Mouse (Mus musculus) stomach, embryonic 14.5 days (tissue): ENCODE results near the gene Exoc5. TPM values are rescaled to one million over a fixed set of nuclear protein-coding genes. Genes with fewer than 3 reads are reported as not detected.

Experiments
- ATAC-seq: fragments of 200-750 bp; cut with Nextera tagmentation; 2 replicates; pipeline ENCODE4 v1.8.0; 2017; ENCODE audit warnings: low read depth, moderate TSS enrichment; ENCODE audit not compliant: insufficient number of reproducible peaks, insufficient read depth, low FRiP score
- H3K27ac ChIP-seq: fragments of 300-500 bp; sonication (generic); 2 replicates; pipeline ENCODE4 v1.5.1; 2014; ENCODE audit warnings: mild to moderate bottlenecking, low read length, moderate library complexity, mixed read lengths
- H3K27me3 ChIP-seq: fragments of 300-500 bp; sonication (generic); 2 replicates; pipeline ENCODE4 v1.6.1; 2014; ENCODE audit warnings: low read length, control low read depth, mixed read lengths; ENCODE audit not compliant: control insufficient read depth, insufficient read depth
- H3K36me3 ChIP-seq: fragments of 300-500 bp; sonication (generic); 2 replicates; pipeline ENCODE4 v1.6.1; 2014; ENCODE audit warnings: mild to moderate bottlenecking, control low read depth, low read length, moderate library complexity, mixed read lengths; ENCODE audit not compliant: control insufficient read depth, insufficient read depth
- H3K4me1 ChIP-seq: fragments of 300-500 bp; sonication (generic); 2 replicates; pipeline ENCODE4 v1.6.1; 2014; ENCODE audit warnings: low read length, control low read depth, mixed read lengths; ENCODE audit not compliant: control insufficient read depth, insufficient read depth
- H3K4me2 ChIP-seq: fragments of 300-500 bp; sonication (generic); replicated peaks from 2 replicates; pipeline ENCODE4 v1.6.1; 2014; ENCODE audit warnings: low read depth, low read length, control low read depth
- H3K4me3 ChIP-seq: fragments of 300-500 bp; sonication (generic); 2 replicates; pipeline ENCODE4 v1.5.1; 2014; ENCODE audit warnings: low read depth, low read length, control low read depth
- H3K9ac ChIP-seq: fragments of 300-500 bp; sonication (generic); replicated peaks from 2 replicates; pipeline ENCODE4 v1.6.1; 2014; ENCODE audit warnings: low read depth, mild to moderate bottlenecking, control low read depth, low read length, moderate library complexity, mixed read lengths
- H3K9me3 ChIP-seq: fragments of 300-500 bp; sonication (generic); 2 replicates; pipeline ENCODE4 v1.6.1; 2016; ENCODE audit warnings: low read depth, low read length, control low read depth; ENCODE audit not compliant: control insufficient read depth
- whole genome bisulfite sequencing: fragments of 180-500 bp; shearing (Covaris S2); extraction: QIAGEN DNeasy Blood & Tissue Kit; methylation state at CpG from one replicate; pipeline ENCODE4 v1.1.7; 2014; 5-methylcytosine and 5-hydroxymethylcytosine counted together
- polyA plus RNA-seq: library from polyadenylated mRNA; unstranded; fragments of >200 nt; fragmentation: Nextera tagmentation; extraction: Ambion mirVana; gene quantifications from 2 replicates; pipeline ENCODE4 v1.2.1, GENCODE M21; 2014

The Exoc5 gene
- polyA plus RNA-seq, 1 experiment from 2014 or later = 48.2 TPM

GRCm38 (mm10) chr14:49074361-49074760 lies 7.9 kb upstream of the Exoc5 start:
- Histone ChIP-seq H3K27me3 (no peaks in the 10 kb centered on the region), H3K9ac (no peak overlapping the region), H3K27ac (no peak overlapping the region), H3K9me3 (no peaks in the 10 kb centered on the region), H3K4me3 (no peak overlapping the region), H3K36me3 (peaks cover 6% of the 10 kb centered on the region; the same call in 1 of the 2 replicates), H3K4me2 (no peak overlapping the region), H3K4me1 (no peaks in the 10 kb centered on the region)
- no peak for ATAC-seq
- WGBS = 74% methylated on average over 2 of the region's 2 CpGs

GRCm38 (mm10) chr14:49073896-49074295 lies 7.4 kb upstream of the Exoc5 start:
- H3K4me2 ChIP-seq = no peak overlapping the region
- WGBS = 93% methylated on average over 7 of the region's 7 CpGs
- H3K9ac ChIP-seq = no peak overlapping the region
- no peak overlapping the region for H3K4me3 ChIP-seq
- H3K27me3 ChIP-seq = no peaks in the 10 kb centered on the region
- no peaks in the 10 kb centered on the region for H3K9me3 ChIP-seq
- no peaks in the 10 kb centered on the region for H3K4me1 ChIP-seq
- H3K36me3 ChIP-seq = peaks cover 6% of the 10 kb centered on the region; the same call in 1 of the 2 replicates
- H3K27ac ChIP-seq = no peak overlapping the region
- ATAC-seq = no peak

DNA sequence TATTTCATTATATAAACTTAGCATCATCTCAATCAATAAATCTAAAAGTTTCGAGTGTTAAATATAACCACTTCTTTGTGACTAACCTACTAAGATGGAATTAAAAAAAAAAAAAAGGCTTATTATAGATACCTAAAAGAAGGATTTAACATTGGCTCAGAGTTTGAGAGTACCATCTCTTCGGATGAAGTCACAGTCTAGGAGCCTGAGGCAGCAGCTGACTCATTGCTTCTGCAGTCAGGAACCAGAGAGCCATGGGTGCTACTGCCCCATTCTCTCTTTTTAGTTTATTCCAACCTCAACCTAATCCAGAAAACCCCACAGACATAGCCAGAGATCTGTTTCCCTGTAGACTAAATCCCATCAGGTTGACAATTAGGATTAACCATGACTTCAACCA lies 6.4 kb upstream of the Exoc5 start:
- H3K9me3 ChIP-seq = no peaks in the 10 kb centered on the region
- no peak overlapping the region for H3K27ac ChIP-seq
- peaks cover 6% of the 10 kb centered on the region; the same call in 1 of the 2 replicates for H3K36me3 ChIP-seq
- H3K27me3 ChIP-seq = no peaks in the 10 kb centered on the region
- H3K4me2 ChIP-seq = no peak overlapping the region
- no peak overlapping the region for H3K4me3 ChIP-seq
- no peak for ATAC-seq
- H3K4me1 ChIP-seq = peaks cover 2% of the 10 kb centered on the region; the same call in 1 of the 2 replicates
- WGBS = 86% methylated on average over 2 of the region's 2 CpGs
- no peak overlapping the region for H3K9ac ChIP-seq

GRCm38 (mm10) chr14:49065529-49066273 lies 752 bp downstream of the Exoc5 start, which contains the start of gene Ap5m1:
Gene Ap5m1 (plus strand): TSS chr14:49066097.
- WGBS = under 1% methylated on average over 42 of the region's 62 CpGs
- Histone ChIP-seq H3K9ac (peak within 1 kb of the TSS; percentile 95), H3K4me2 (peak within 1 kb of the TSS; percentile 63), H3K27ac (peak within 1 kb of the TSS; percentile 97), H3K4me3 (peak within 1 kb of the TSS; percentile 90), H3K36me3 (no peaks in the 10 kb centered on the region), H3K9me3 (no peaks in the 10 kb centered on the region), H3K4me1 (peaks cover 16% of the 10 kb centered on the region), H3K27me3 (no peaks in the 10 kb centered on the region)
- peak; percentile 10 for ATAC-seq

DNA sequence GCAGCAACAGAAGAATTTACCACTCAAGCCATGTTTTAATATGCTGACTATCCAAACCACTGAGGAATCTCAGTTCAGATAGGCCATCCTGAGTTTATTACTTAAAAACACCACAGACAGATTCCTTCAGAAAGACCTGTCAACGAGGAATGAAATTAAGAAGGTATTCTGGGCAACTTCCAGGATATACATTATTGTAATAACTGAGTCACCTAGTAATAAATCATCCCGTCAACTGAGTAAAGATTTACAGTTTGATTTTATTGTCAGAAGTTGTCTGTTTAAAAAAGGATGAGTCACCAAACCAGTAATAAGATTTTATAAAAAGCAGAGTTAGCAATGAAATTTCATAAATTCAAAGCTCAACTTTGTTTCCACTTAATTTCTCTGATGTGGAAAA lies 2.6 kb downstream of the Exoc5 start:
- Histone ChIP-seq H3K36me3 (no peaks in the 10 kb centered on the region), H3K27ac (no peak overlapping the region), H3K9me3 (no peaks in the 10 kb centered on the region), H3K27me3 (no peaks in the 10 kb centered on the region), H3K4me1 (peaks cover 16% of the 10 kb centered on the region), H3K9ac (no peak overlapping the region), H3K4me2 (no peak overlapping the region), H3K4me3 (no peak overlapping the region)
- no peak for ATAC-seq
- 60% methylated on average over 2 of the region's 2 CpGs for WGBS

DNA sequence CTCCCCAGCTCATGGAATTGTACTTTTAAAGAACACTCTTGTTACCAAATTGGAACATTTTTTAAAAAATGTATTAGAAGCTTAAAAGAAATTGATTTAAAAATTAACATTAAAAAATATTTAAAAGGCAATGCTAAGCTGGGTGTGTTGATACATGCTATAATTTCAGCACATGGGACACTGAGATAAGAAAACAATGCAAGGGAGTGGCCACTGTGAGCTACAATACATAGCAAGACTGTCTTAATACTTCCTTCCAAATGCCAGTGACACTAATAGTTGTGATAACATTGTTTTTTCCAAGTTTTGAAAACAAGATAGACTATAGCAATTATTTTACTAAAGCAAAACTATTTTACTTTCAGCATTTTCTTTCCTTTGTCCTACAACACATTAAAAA lies 17.0 kb downstream of the Exoc5 start:
- H3K4me1 ChIP-seq = no peaks in the 10 kb centered on the region
- no peaks in the 10 kb centered on the region; the same call in 1 of the 2 replicates for H3K36me3 ChIP-seq
- H3K27ac ChIP-seq = no peak overlapping the region
- no peak for ATAC-seq
- no peaks in the 10 kb centered on the region for H3K27me3 ChIP-seq
- H3K4me2 ChIP-seq = no peak overlapping the region
- no peak overlapping the region for H3K4me3 ChIP-seq
- H3K9ac ChIP-seq = no peak overlapping the region
- no peaks in the 10 kb centered on the region for H3K9me3 ChIP-seq

DNA sequence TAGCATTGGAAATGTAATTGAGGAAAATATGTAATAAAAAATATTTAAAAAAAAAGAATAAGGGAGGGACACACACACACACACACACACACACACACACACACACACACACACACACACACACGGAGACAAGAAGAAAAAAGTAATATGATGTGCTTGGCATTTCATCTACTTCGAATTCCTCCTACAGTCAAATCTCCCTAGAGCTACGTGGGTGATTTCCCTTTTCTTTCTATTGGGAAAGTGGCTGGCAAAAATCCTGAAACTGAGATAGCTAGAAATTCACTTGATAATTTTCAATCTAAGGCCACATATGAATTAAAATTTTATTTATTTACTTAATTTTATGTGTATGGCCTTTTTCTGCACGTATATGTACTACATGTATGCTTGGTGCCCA lies 20.8 kb downstream of the Exoc5 start:
- H3K4me2 ChIP-seq = no peak overlapping the region
- no peaks in the 10 kb centered on the region for H3K9me3 ChIP-seq
- no peak for ATAC-seq
- H3K9ac ChIP-seq = no peak overlapping the region
- no peak overlapping the region for H3K4me3 ChIP-seq
- H3K27ac ChIP-seq = no peak overlapping the region
- no peaks in the 10 kb centered on the region for H3K4me1 ChIP-seq
- H3K36me3 ChIP-seq = no peaks in the 10 kb centered on the region; the same call in 1 of the 2 replicates
- no peaks in the 10 kb centered on the region for H3K27me3 ChIP-seq
- whole genome bisulfite sequencing = 94% methylated on average over 4 of the region's 4 CpGs

GRCm38 (mm10) chr14:49028991-49029390 lies 37.5 kb downstream of the Exoc5 start:
- Histone ChIP-seq H3K9ac (no peak overlapping the region), H3K9me3 (no peaks in the 10 kb centered on the region), H3K4me2 (no peak overlapping the region), H3K4me3 (no peak overlapping the region), H3K27me3 (no peaks in the 10 kb centered on the region), H3K36me3 (peaks cover 7% of the 10 kb centered on the region), H3K27ac (no peak overlapping the region), H3K4me1 (no peaks in the 10 kb centered on the region)
- 89% methylated on average over 5 of the region's 5 CpGs for WGBS
- ATAC-seq = no peak
